Mouse (Mus musculus): ENCODE measurements around the gene Accsl. TPM values are rescaled to one million over a fixed set of nuclear protein-coding genes. Genes with fewer than 3 reads are reported as not detected.

Accsl gene
- polyA plus RNA-seq, 1 experiment from 2014 or later = not detected

DNA sequence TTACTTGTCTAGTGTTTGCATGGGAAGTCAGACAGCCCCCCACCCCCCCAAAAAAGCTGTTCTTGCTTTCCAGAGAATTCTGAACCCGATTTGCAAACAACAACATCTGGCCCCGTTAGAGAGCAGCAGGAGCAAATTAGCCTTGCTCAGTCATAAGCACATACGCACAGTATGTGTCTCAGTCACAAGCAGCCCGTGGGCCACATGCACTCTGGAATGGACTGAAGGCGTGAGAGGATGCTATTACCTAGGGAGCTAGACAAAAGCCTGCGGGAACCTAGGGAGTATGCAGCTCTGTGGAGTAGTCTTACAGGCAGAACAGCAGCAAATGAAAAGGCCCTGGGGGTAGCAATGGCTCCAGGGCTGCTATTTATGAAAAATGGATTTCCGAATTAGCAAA is 3.3 kb upstream of the Accsl start:
- no peaks in the 10 kb centered on the region for H3K36me3 ChIP-seq
- peaks cover 4% of the 10 kb centered on the region; the same call in 1 of the 2 replicates for H3K4me1 ChIP-seq
- no peak overlapping the region for H3K4me3 ChIP-seq
- H3K27ac ChIP-seq = no peak overlapping the region
- peaks cover 3% of the 10 kb centered on the region; the same call in 1 of the 2 replicates for H3K27me3 ChIP-seq
- no peak overlapping the region for H3K4me2 ChIP-seq (replicated peaks)
- no peaks in the 10 kb centered on the region for H3K9me3 ChIP-seq
- ATAC-seq (ENCODE audit: low FRiP score, low read depth) = no peak
- WGBS = 29% methylated on average over 7 of the region's 7 CpGs
- H3K9ac ChIP-seq = no peak overlapping the region

DNA sequence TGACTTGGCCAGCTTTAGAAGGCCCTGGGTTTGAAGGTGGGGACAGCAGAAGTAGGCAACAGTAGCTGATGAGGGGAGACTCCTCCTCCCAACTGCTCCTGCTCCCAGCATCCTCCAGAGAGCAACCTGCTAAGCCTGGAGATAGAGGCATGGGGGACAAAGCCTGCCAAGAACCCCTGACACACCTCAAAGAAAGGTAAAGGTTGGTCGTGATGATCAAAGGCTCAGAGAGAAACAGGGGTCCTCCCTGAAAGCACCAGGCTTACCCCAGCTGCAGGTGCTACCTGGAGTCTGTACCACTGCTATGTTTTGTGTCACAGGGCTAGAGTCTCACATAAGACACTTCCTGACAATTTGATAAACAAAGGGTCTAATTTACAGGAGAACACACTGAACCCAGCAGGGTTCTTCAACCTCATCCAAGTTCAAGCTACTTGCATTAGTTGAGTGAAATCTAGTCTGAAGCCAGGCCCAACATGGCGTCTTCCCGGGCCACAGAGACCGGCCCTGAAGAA is 2.5 kb upstream of the Accsl start:
- no peak overlapping the region for H3K4me3 ChIP-seq
- H3K9ac ChIP-seq = no peak overlapping the region
- H3K4me1 ChIP-seq = peaks cover 4% of the 10 kb centered on the region; the same call in 1 of the 2 replicates
- peaks cover 3% of the 10 kb centered on the region; the same call in 1 of the 2 replicates for H3K27me3 ChIP-seq
- H3K9me3 ChIP-seq = no peaks in the 10 kb centered on the region
- ATAC-seq (ENCODE audit: low FRiP score, low read depth) = no peak
- 85% methylated on average over 4 of the region's 4 CpGs for WGBS
- H3K36me3 ChIP-seq = no peaks in the 10 kb centered on the region
- H3K27ac ChIP-seq = no peak overlapping the region
- no peak overlapping the region for H3K4me2 ChIP-seq (replicated peaks)

DNA sequence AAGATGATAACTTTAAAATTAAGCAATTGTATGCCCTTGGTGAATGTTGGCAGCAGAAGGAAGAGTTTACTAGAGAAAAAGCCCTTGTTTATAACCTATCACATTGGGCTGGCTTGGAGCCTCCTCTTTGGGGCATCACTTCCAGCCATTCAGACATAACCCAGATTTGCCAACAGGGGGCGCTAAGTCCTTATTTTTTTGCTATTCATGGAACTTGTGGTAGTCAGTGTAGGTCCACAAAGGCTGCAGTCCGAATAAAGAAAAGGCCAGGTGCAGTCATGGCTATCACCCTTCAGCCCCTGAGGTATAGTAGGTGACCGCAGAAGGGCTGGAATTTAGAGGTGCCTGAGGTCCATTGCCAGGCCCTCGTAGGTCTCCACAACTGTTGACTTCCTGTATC is 1.9 kb upstream of the Accsl start:
- Histone ChIP-seq H3K9ac (no peak overlapping the region), H3K4me2 (replicated peaks) (no peak overlapping the region), H3K4me1 (peaks cover 4% of the 10 kb centered on the region; the same call in 1 of the 2 replicates), H3K4me3 (no peak overlapping the region), H3K27ac (no peak overlapping the region), H3K36me3 (no peaks in the 10 kb centered on the region), H3K27me3 (peaks cover 3% of the 10 kb centered on the region; the same call in 1 of the 2 replicates), H3K9me3 (no peaks in the 10 kb centered on the region)
- ATAC-seq (ENCODE audit: low FRiP score, low read depth) = peak; percentile 24; the same call in 1 of the 2 replicates
- 47% methylated on average over 4 of the region's 4 CpGs for WGBS

DNA sequence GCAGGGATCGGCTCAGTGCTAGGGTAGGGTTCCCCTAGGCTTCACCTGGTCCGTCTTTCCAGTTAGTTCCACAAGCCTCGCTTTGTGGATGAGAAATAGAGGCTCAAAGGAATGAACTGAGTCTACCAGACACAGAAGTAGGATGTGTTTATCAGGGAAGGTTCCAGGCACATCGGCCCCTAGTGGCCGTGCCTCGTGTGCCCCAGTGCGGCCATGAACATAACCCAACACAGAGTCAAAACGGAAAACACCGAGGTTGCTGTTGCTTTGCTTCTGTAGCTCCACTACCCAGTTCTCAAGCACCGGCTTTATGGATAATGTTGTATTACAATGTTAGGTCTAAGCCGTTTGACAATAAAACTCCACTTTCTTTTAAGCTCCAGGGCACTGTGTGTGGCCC is 391 bp downstream of the Accsl start:
- Histone ChIP-seq H3K4me1 (no peaks in the 10 kb centered on the region), H3K9ac (no peak overlapping the region), H3K9me3 (no peaks in the 10 kb centered on the region), H3K36me3 (no peaks in the 10 kb centered on the region), H3K4me3 (no peak overlapping the region), H3K4me2 (replicated peaks) (no peak overlapping the region), H3K27me3 (no peaks in the 10 kb centered on the region), H3K27ac (no peak overlapping the region)
- ATAC-seq (ENCODE audit: low FRiP score, low read depth) = no peak
- WGBS = 83% methylated on average over 11 of the region's 11 CpGs

DNA sequence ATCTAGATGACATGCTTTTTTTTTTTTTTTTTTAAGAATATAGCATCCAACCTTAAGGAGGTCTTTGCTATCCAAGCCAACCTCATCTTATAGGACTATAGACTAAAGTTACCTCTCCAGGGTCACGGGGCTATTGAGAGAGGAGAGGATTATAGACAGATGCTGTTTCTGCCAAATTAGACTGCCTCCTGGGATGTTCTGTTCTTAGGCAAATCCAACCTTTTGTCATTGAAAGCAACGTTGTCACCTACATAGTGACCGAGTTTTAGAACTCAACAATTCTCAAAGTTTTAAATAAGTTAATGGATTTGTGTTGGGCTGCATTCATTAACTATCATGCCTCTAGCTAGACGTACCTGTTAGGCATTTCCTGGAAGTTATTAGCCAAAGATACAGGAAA is 5.7 kb downstream of the Accsl start:
- Histone ChIP-seq H3K4me2 (replicated peaks) (no peak overlapping the region), H3K4me3 (no peak overlapping the region), H3K9me3 (no peaks in the 10 kb centered on the region), H3K27ac (no peak overlapping the region), H3K36me3 (no peaks in the 10 kb centered on the region), H3K9ac (no peak overlapping the region), H3K27me3 (no peaks in the 10 kb centered on the region), H3K4me1 (no peaks in the 10 kb centered on the region)
- no peak for ATAC-seq (ENCODE audit: low FRiP score, low read depth)
- 72% methylated on average over 4 of the region's 4 CpGs for WGBS

DNA sequence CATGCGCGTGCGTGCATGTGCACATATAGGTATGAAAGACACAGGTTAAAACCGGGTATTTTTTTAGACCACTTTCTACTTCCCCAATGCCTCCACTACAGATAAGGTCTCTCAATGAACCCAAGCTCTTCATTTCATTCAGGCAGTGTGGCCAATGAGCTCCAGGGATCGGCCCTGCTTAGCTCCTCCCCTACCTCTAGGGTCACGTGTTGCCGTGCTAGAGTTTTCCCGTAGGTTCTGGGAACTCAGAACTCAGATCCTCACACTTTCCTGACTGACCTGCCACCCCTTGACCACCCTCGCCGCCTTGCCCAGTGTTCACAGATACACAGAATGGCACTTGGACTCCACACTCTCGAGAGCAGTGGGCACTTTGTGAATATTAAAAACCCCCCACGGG is 10.1 kb downstream of the Accsl start:
- Histone ChIP-seq H3K4me1 (no peaks in the 10 kb centered on the region), H3K4me3 (no peak overlapping the region), H3K4me2 (replicated peaks) (no peak overlapping the region), H3K9me3 (no peaks in the 10 kb centered on the region), H3K27me3 (no peaks in the 10 kb centered on the region), H3K36me3 (no peaks in the 10 kb centered on the region), H3K9ac (no peak overlapping the region), H3K27ac (no peak overlapping the region)
- ATAC-seq (ENCODE audit: low FRiP score, low read depth) = no peak
- 71% methylated on average over 12 of the region's 12 CpGs for WGBS

DNA sequence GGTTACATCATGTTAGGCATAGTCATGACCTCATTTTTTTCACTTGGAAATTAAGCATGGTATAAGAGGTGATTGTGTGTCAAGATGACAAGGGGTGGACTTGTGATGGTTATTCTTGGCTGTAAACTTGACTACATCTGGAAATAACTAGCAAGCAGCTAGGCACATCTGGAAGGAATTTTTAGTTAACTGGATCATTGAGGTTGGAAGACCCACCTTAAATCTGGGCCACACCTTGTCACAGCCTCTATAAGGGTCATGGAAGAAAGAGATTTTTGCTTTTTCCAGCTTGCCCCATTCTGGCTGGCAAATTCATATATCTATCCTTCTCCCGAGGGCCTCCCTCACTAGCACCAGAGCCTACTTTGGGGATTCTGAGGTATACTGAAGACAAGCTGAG is 17.7 kb downstream of the Accsl start:
- H3K36me3 ChIP-seq = peaks cover 14% of the 10 kb centered on the region
- no peak for ATAC-seq (ENCODE audit: low FRiP score, low read depth)
- H3K9me3 ChIP-seq = no peaks in the 10 kb centered on the region
- 21% methylated on average over 1 of the region's 1 CpGs for WGBS
- H3K27me3 ChIP-seq = 0 out of 2 replicates have a peak, but pooled peaks cover 3% of the 10 kb centered on the region
- H3K4me2 ChIP-seq (replicated peaks) = no peak overlapping the region
- H3K9ac ChIP-seq = no peak overlapping the region
- H3K4me1 ChIP-seq = peaks cover 25% of the 10 kb centered on the region
- H3K27ac ChIP-seq = no peak overlapping the region
- H3K4me3 ChIP-seq = no peak overlapping the region

DNA sequence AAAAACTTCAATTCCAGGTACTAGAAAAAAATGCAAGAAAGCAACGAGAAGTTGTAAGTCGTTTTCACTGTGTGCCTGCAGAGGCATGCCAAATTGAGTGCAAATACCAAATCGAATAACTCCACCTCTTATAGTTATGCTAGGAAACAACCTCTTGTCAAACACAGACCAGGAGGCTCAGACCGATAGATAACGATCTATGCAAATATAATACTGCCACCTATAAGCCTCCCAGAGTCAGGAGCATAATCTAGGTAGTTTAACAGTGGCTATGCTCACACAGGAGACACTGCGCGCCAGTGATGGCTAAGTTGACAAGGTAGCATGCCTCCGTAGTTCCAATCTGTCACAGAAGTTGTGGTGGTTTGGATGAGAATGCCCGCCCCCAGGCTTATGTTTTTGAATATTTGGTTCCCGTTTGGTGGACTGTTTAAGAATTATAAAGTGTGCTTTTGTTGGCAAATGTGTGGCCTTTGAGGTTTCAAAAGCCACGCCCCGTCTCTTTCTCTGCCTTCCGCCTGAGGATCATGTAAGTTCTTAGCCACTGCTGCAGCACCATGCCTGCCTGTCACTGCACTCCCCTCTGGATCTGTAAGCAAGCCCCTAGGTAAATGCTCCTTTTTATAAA is 18.5 kb downstream of the Accsl start:
- H3K36me3 ChIP-seq = peaks cover 18% of the 10 kb centered on the region
- H3K9me3 ChIP-seq = no peaks in the 10 kb centered on the region
- H3K27me3 ChIP-seq = 0 out of 2 replicates have a peak, but pooled peaks cover 3% of the 10 kb centered on the region
- H3K4me3 ChIP-seq = 0 out of 2 replicates have a peak overlapping the region, but pooled peaks have one; percentile 67
- no peak overlapping the region for H3K9ac ChIP-seq
- no peak overlapping the region for H3K27ac ChIP-seq
- no peak for ATAC-seq (ENCODE audit: low FRiP score, low read depth)
- peaks cover 25% of the 10 kb centered on the region for H3K4me1 ChIP-seq
- H3K4me2 ChIP-seq (replicated peaks) = peak overlapping the region; percentile 74
- 39% methylated on average over 13 of the region's 13 CpGs for WGBS

DNA sequence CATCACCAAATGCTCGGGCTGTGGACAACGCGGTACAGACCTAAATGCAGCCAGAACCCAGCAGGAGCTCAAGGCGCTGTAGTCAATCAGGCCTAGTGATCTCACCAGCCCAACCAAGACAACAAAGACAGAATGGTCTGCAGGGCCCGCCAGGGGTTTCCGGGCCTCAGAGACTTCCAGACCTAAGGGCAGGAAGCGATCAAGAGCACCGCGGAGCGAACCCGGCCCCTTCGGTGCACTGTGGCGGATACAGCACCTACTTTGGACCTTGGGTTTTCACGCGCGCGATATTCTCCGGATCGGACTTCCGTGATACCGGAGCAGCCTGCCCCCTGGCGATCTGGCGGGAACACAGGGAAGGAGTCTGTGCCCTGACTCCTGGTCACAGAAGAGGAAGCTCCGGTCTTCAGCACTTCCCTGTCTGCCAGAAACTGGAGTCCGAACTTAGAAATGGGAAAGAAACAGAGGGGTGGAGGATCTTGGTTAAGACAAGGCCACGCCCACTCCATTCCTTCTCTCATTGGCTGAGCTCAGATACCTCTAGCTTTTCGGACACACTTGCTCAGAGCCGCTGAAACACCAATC is 19.4 kb downstream of the Accsl start, which contains the start of gene Accs:
TSS of gene Accs (minus strand) at position 439 of the 585 bp plus-strand sequence.
- H3K4me1 ChIP-seq = peaks cover 25% of the 10 kb centered on the region
- 0 out of 2 replicates have a peak, but pooled peaks cover 3% of the 10 kb centered on the region for H3K27me3 ChIP-seq
- H3K9ac ChIP-seq = peak within 1 kb of the TSS; percentile 78
- peak within 1 kb of the TSS; percentile 74 for H3K4me2 ChIP-seq (replicated peaks)
- peak within 1 kb of the TSS; percentile 67 for H3K4me3 ChIP-seq
- under 1% methylated on average over 28 of the region's 28 CpGs for WGBS
- H3K9me3 ChIP-seq = no peaks in the 10 kb centered on the region
- peak within 1 kb of the TSS; percentile 81 for H3K27ac ChIP-seq
- peak; percentile 88 for ATAC-seq (ENCODE audit: low FRiP score, low read depth)
- peaks cover 21% of the 10 kb centered on the region for H3K36me3 ChIP-seq

DNA sequence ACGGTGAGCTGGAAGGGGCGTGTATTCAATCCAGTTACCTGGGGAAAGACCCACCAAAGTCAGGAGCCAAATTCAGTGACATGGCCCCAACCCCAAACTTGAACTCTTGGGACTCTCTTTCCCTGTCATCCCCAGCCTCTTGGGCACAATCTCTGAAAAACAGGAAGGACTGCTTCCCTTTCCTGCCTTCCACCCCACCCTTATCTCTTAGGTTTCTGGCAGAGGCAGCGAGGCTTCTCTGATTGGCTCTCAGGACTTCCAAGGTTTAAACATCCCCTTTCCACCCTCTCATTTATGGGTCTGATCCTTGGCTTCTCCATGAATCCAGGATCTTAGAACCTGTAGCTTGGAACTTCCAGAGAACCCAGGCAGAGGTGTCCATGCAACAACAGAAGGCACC is 27.6 kb downstream of the Accsl start:
- no peaks in the 10 kb centered on the region for H3K4me1 ChIP-seq
- H3K27ac ChIP-seq = no peak overlapping the region
- 96% methylated on average over 3 of the region's 3 CpGs for WGBS
- H3K4me2 ChIP-seq (replicated peaks) = no peak overlapping the region
- no peak for ATAC-seq (ENCODE audit: low FRiP score, low read depth)
- H3K9me3 ChIP-seq = no peaks in the 10 kb centered on the region; the same call in 1 of the 2 replicates
- H3K9ac ChIP-seq = no peak overlapping the region
- H3K4me3 ChIP-seq = no peak overlapping the region
- peaks cover 77% of the 10 kb centered on the region for H3K36me3 ChIP-seq
- H3K27me3 ChIP-seq = no peaks in the 10 kb centered on the region

DNA sequence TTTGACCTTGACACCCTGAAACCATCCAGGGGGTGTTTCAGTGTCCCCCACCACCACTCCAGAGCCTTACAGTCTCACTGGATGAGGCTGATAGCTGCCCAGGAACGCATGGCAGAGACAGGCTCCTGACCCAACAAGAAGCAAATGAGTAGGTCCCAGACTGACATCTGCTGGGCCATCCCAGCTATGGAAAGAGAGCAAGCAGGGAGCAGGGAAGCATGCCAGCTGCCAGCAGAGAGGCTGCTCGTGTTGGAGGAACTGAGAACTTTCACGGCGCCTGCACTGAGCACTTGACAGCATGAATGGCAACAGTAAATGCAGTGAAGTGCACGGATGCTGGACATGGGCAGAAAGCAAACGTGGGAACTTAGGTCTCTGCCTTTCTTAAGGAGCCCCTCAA is 28.8 kb downstream of the Accsl start:
- H3K4me1 ChIP-seq = no peaks in the 10 kb centered on the region
- peaks cover 83% of the 10 kb centered on the region for H3K36me3 ChIP-seq
- no peak for ATAC-seq (ENCODE audit: low FRiP score, low read depth)

DNA sequence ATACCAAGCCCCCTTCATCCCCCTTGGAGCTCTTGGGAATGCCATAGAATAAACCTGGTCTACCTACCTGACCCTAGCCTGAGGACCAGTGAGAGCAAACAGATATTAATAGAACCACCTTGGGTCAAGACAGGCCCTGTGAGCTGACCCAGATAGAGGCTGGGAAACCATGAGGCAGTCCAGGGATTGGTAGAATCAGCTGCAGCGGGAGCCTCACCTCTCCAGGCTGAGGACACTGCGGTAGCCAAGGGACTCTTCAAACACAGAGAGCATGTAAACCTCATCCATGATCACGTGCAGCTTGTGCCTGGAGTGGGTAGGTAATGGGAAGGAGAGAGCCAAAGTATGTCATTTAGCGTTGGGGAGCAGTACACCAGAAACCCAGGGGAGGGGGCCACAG is 30.0 kb downstream of the Accsl start:
- Histone ChIP-seq H3K27ac (no peak overlapping the region), H3K36me3 (peaks cover 81% of the 10 kb centered on the region), H3K4me1 (no peaks in the 10 kb centered on the region), H3K4me2 (replicated peaks) (no peak overlapping the region), H3K4me3 (no peak overlapping the region), H3K9ac (no peak overlapping the region), H3K9me3 (no peaks in the 10 kb centered on the region; the same call in 1 of the 2 replicates), H3K27me3 (no peaks in the 10 kb centered on the region)
- WGBS = 91% methylated on average over 4 of the region's 4 CpGs
- ATAC-seq (ENCODE audit: low FRiP score, low read depth) = no peak

More for the DNA sequence above, 28.8 kb downstream of the Accsl start:
- no peaks in the 10 kb centered on the region; the same call in 1 of the 2 replicates for H3K9me3 ChIP-seq
- no peak overlapping the region for H3K9ac ChIP-seq
- WGBS = 86% methylated on average over 6 of the region's 6 CpGs
- no peak overlapping the region for H3K4me3 ChIP-seq
- H3K27ac ChIP-seq = no peak overlapping the region
- H3K4me2 ChIP-seq (replicated peaks) = no peak overlapping the region
- no peaks in the 10 kb centered on the region for H3K27me3 ChIP-seq
